Mouse (Mus musculus) cerebellum, postnatal 14 days (tissue): ENCODE results near the gene Phc2.
A peak's percentile ranks its signal among the peaks of the same experiment; 100 is the strongest.
"Not testable (repeated sequence)": the region's sequence is repeated elsewhere in the genome, so short reads cannot be mapped to it uniquely, and the experiment has no call there.

Source experiments
- DNase-seq, 2 experiments: peaks; one replicate each; pipeline ENCODE4 v3.0.0; 2021; ENCODE audit warnings: mixed read lengths in 2 of 2

The Phc2 gene

GRCm38 (mm10) chr4:128654505-128655381, at the start of gene Phc2:
Phc2 (plus strand) TSS chr4:128654702.
- peak; percentile 95 to 96 for DNase-seq

- DNase-seq, result no peak
These were observed 47.9 kb upstream of the Phc2 start for GRCm38 (mm10) chr4:128606586-128606985.

- DNase-seq, result no peak
These were observed 46.8 kb upstream of the Phc2 start for GRCm38 (mm10) chr4:128607661-128608060.

GRCm38 (mm10) chr4:128609276-128609924, 45.1 kb upstream of the Phc2 start:
- no peak for DNase-seq

GRCm38 (mm10) chr4:128609925-128610402, 44.5 kb upstream of the Phc2 start, which contains the start of gene Zscan20:
Zscan20 (minus strand) TSS chr4:128610098.
- peak; percentile 95 to 97 for DNase-seq

GRCm38 (mm10) chr4:128610706-128611105, 43.8 kb upstream of the Phc2 start:
- DNase-seq, result peak in 1 of 2 experiments; percentile 13

- not testable (repeated sequence) for DNase-seq
These were observed 42.8 kb upstream of the Phc2 start for GRCm38 (mm10) chr4:128611726-128612125.

- DNase-seq, result peak; percentile 68 to 79
These were observed 41.2 kb upstream of the Phc2 start for GRCm38 (mm10) chr4:128613326-128613725.

GRCm38 (mm10) chr4:128615761-128616160, 38.7 kb upstream of the Phc2 start:
- DNase-seq, result no peak

GRCm38 (mm10) chr4:128617363-128618120, 37.0 kb upstream of the Phc2 start:
- DNase-seq, result no peak

- no peak for DNase-seq
These were observed 36.1 kb upstream of the Phc2 start, which contains the start of gene Tlr12 for GRCm38 (mm10) chr4:128618246-128618911. Tlr12 (minus strand) TSS chr4:128618619.

- DNase-seq, result no peak
These were observed 35.5 kb upstream of the Phc2 start for GRCm38 (mm10) chr4:128618963-128619362.

- no peak for DNase-seq
These were observed 33.9 kb upstream of the Phc2 start for GRCm38 (mm10) chr4:128620572-128620971.

GRCm38 (mm10) chr4:128621109-128621508, 33.4 kb upstream of the Phc2 start:
- DNase-seq, result no peak

- no peak for DNase-seq
These were observed 19.1 kb upstream of the Phc2 start for GRCm38 (mm10) chr4:128635451-128635850.

GRCm38 (mm10) chr4:128635894-128636585, 18.5 kb upstream of the Phc2 start:
- DNase-seq, result no peak

- DNase-seq, result no peak
These were observed 17.3 kb upstream of the Phc2 start for GRCm38 (mm10) chr4:128637250-128637649.

- no peak for DNase-seq
These were observed 16.1 kb upstream of the Phc2 start for GRCm38 (mm10) chr4:128638265-128638923.

- no peak for DNase-seq
These were observed 12.5 kb upstream of the Phc2 start for GRCm38 (mm10) chr4:128641766-128642717.

- no peak for DNase-seq
These were observed 8.6 kb upstream of the Phc2 start for GRCm38 (mm10) chr4:128645896-128646295.
